In genomic region chr14:46785247-46785646, GRCm38 (mm10) we compare ENCODE assay signal across 20 mouse cellular contexts. TPM values are rescaled to one million over a fixed set of nuclear protein-coding genes. Genes with fewer than 3 reads are reported as not detected.
DNase-seq lines count a peak whose midpoint lies in the region; ATAC-seq and TF ChIP-seq lines count a peak whose summit lies in the region.
"Had no signal": no experiment of that assay in that cellular context is flagged by ENCODE, and none has a peak within 500 bp of the region (broad histone marks: within the 10 kb centered on the region; RNA-seq: fewer than 3 reads in every experiment).

No protein-coding gene starts in this region.

- no peak for TF ChIP-seq CTCF in CH12.LX (conservative IDR thresholded peaks at IDR 0.05 in 1 of 2, IDR thresholded peaks at IDR 0.05 in 1 of 2; ENCODE audit: low read depth in 2 of 2, low read length in 2 of 2)
- TF ChIP-seq CTCF in lung, postnatal 0 days (IDR thresholded peaks at IDR 0.05), result no peak

- H3K4me1 ChIP-seq in CH12.LX (ENCODE audit: control insufficient read depth in 1 of 2, insufficient read depth in 2 of 2), result peaks cover 7 to 63% of the 10 kb centered on the region in 2 experiments
- peaks cover 24% of the 10 kb centered on the region for H3K4me1 ChIP-seq in limb, embryonic 10.5 days
- peaks cover 8% of the 10 kb centered on the region; the same call in 1 of the 2 replicates for H3K4me1 ChIP-seq in lung, postnatal 0 days (ENCODE audit: insufficient read depth, low read depth, low read length)
- peaks cover 16% of the 10 kb centered on the region for H3K4me1 ChIP-seq in forebrain, embryonic 13.5 days

- H3K9ac ChIP-seq in CH12.LX (ENCODE audit: insufficient read depth, low read depth), result no peak overlapping the region
- H3K9ac ChIP-seq in lung, postnatal 0 days (replicated peaks; ENCODE audit: low read depth), result no peak overlapping the region
- H3K9ac ChIP-seq in forebrain, embryonic 13.5 days, result no peak overlapping the region

- in situ Hi-C loops in CH12.LX (cut with MboI; ENCODE audit: low pct_ligation_motif_present, low pct_unique_long_range_greater_than_20kb, low sequenced_read_pairs), result no loop called here

- no peak for ATAC-seq in lung, postnatal 0 days
- ATAC-seq in forebrain, embryonic 13.5 days, result no peak
- ATAC-seq: activated CD4-positive, CD25-positive, alpha-beta regulatory T cell, adult 4 months; CD4-positive, CD25-positive, alpha-beta regulatory T cell, adult 4 months; Patski had no signal

- H3K79me2 ChIP-seq in CH12.LX (replicated peaks; ENCODE audit: control insufficient read depth, extremely low read depth, insufficient read depth, poor library complexity, severe bottlenecking), result peaks cover 67% of the 10 kb centered on the region

- dilution Hi-C loops in CH12.LX (cut with MboI; ENCODE audit: extremely low pct_ligation_motif_present, extremely low pct_unique_long_range_greater_than_20kb, low sequenced_read_pairs), result no loop called here

- 0 out of 2 replicates have a peak, but pooled peaks have one; percentile 13 for TF ChIP-seq POLR2A in CH12.LX (IDR thresholded peaks at IDR 0.05; ENCODE audit: low read depth, low read length)

- H3K36me3 ChIP-seq in CH12.LX (replicated peaks in 1 of 2; ENCODE audit: control insufficient read depth in 1 of 2, insufficient read depth in 1 of 2, low read length in 1 of 2), result peaks cover 6 to 42% of the 10 kb centered on the region in 2 experiments
- H3K36me3 ChIP-seq in limb, embryonic 10.5 days, result peaks cover 52% of the 10 kb centered on the region
- peaks cover 10% of the 10 kb centered on the region for H3K36me3 ChIP-seq in splenic B cell, adult 2 months (ENCODE audit: control insufficient read depth, insufficient read depth, low read length, poor library complexity, severe bottlenecking)
- no peaks in the 10 kb centered on the region; the same call in 1 of the 2 replicates for H3K36me3 ChIP-seq in lung, postnatal 0 days (ENCODE audit: insufficient read depth, low read length)
- H3K36me3 ChIP-seq in forebrain, embryonic 13.5 days (ENCODE audit: poor library complexity, severe bottlenecking), result peaks cover 21% of the 10 kb centered on the region

- H3K4me2 ChIP-seq in CH12.LX (ENCODE audit: insufficient read depth, low read depth, poor library complexity, severe bottlenecking), result peak overlapping the region; percentile 92
- no peak overlapping the region for H3K4me2 ChIP-seq in lung, postnatal 0 days (replicated peaks; ENCODE audit: low read depth, low read length)
- no peak overlapping the region for H3K4me2 ChIP-seq in forebrain, embryonic 13.5 days

- no peak for TF ChIP-seq RAD21 in CH12.LX (IDR thresholded peaks at IDR 0.05; ENCODE audit: low read depth, low read length)

- DNase-seq in spleen, postnatal 36 days (ENCODE audit: low spot score in 2 of 2), result peak; percentile 13 to 25
- no peak for DNase-seq in spleen, adult 18-20 months
- peak; percentile 84 for DNase-seq in CH12.LX (ENCODE audit: extremely low read depth)
- DNase-seq in limb, embryonic 10.5 days (ENCODE audit: low spot score), result peak; percentile 26
- peak; percentile 47 for DNase-seq in splenic B cell, adult 2 months (ENCODE audit: low read depth, low spot score)
- no peak for DNase-seq in lung, postnatal 0 days (ENCODE audit: low spot score)
- DNase-seq in urinary bladder, postnatal 10 days (ENCODE audit: low spot score), result no peak
- DNase-seq: adrenal gland, adult 2 months; adrenal gland, adult 8-10 months; adrenal gland, postnatal 10 days; adrenal gland, postnatal 14 days; adrenal gland, postnatal 25 days; adrenal gland, postnatal 36 days; cerebellum, adult 11 months; cerebellum, adult 11-12 months; cerebellum, adult 18-20 months had no signal

- 90% methylated on average over 5 of the region's 5 CpGs for WGBS in limb, embryonic 10.5 days
- 89% methylated on average over 5 of the region's 5 CpGs for WGBS in lung, postnatal 0 days
- WGBS in forebrain, embryonic 13.5 days, result 91% methylated on average over 5 of the region's 5 CpGs

- no peaks in the 10 kb centered on the region for H3K27me3 ChIP-seq in CH12.LX (replicated peaks)
- no peaks in the 10 kb centered on the region for H3K27me3 ChIP-seq in limb, embryonic 10.5 days (ENCODE audit: low read depth, poor library complexity, severe bottlenecking)
- no peaks in the 10 kb centered on the region for H3K27me3 ChIP-seq in splenic B cell, adult 2 months (ENCODE audit: control insufficient read depth, insufficient read depth, low read length, poor library complexity, severe bottlenecking)
- H3K27me3 ChIP-seq in lung, postnatal 0 days (replicated peaks; ENCODE audit: insufficient read depth, low read length), result no peaks in the 10 kb centered on the region
- no peaks in the 10 kb centered on the region for H3K27me3 ChIP-seq in forebrain, embryonic 13.5 days
- H3K27me3 ChIP-seq: Patski had no signal

- H3K9me3 ChIP-seq in CH12.LX (replicated peaks; ENCODE audit: low read length), result peaks cover 7% of the 10 kb centered on the region
- no peaks in the 10 kb centered on the region for H3K9me3 ChIP-seq in limb, embryonic 10.5 days (replicated peaks)
- H3K9me3 ChIP-seq in lung, postnatal 0 days (ENCODE audit: low read length), result no peaks in the 10 kb centered on the region
- no peaks in the 10 kb centered on the region for H3K9me3 ChIP-seq in forebrain, embryonic 13.5 days (replicated peaks)

- peak; percentile 88 for TF ChIP-seq EP300 in CH12.LX (IDR thresholded peaks at IDR 0.05; ENCODE audit: low read length)
- no peak for TF ChIP-seq EP300 in lung, postnatal 0 days (IDR thresholded peaks at IDR 0.05)

- no peak overlapping the region for H3K4me3 ChIP-seq in CH12.LX (replicated peaks in 1 of 3; ENCODE audit: low read depth in 2 of 3, low read length in 2 of 3, poor library complexity in 1 of 3)
- H3K4me3 ChIP-seq in limb, embryonic 10.5 days, result no peak overlapping the region
- no peak overlapping the region for H3K4me3 ChIP-seq in lung, postnatal 0 days (ENCODE audit: low read depth, low read length)
- H3K4me3 ChIP-seq in forebrain, embryonic 13.5 days, result no peak overlapping the region

- no peak overlapping the region for H3K27ac ChIP-seq in CH12.LX (ENCODE audit: insufficient read depth, low read depth)
- H3K27ac ChIP-seq in limb, embryonic 10.5 days, result no peak overlapping the region
- H3K27ac ChIP-seq in lung, postnatal 0 days (ENCODE audit: low read length), result no peak overlapping the region
- no peak overlapping the region for H3K27ac ChIP-seq in forebrain, embryonic 13.5 days

TF ChIP-seq in CH12.LX, 34 proteins besides CTCF, POLR2A, EP300 and RAD21 (continues in another document):
- TF ChIP-seq MEF2A (IDR thresholded peaks at IDR 0.05; ENCODE audit: borderline replicate concordance, low read depth, low read length), result peak; percentile 68
- TF ChIP-seq TCF12 (IDR thresholded peaks at IDR 0.05; ENCODE audit: low read depth, low read length), result peak; percentile 83
- TF ChIP-seq TBP (conservative IDR thresholded peaks at IDR 0.05; ENCODE audit: low read depth, low read length), result no peak
- TF ChIP-seq MAZ (IDR thresholded peaks at IDR 0.05; ENCODE audit: low read depth, low read length), result 0 out of 2 replicates have a peak, but pooled peaks have one; percentile 28
- TF ChIP-seq RCOR1 (conservative IDR thresholded peaks at IDR 0.05; ENCODE audit: low read depth, low read length), result 0 out of 2 replicates have a peak, but pooled peaks have one; percentile 3
- TF ChIP-seq ZNF384 (IDR thresholded peaks at IDR 0.05; ENCODE audit: low read depth, low read length), result peak; percentile 65
- TF ChIP-seq KAT2A (IDR thresholded peaks at IDR 0.05; ENCODE audit: insufficient replicate concordance, low read length), result 0 out of 2 replicates have a peak, but pooled peaks have one; percentile 61
- TF ChIP-seq MYC (IDR thresholded peaks at IDR 0.05; ENCODE audit: low read depth, low read length), result peak; percentile 69
- peak; percentile 80 for TF ChIP-seq IRF4 (IDR thresholded peaks at IDR 0.05; ENCODE audit: low read depth, low read length)
- TF ChIP-seq MAX (IDR thresholded peaks at IDR 0.05; ENCODE audit: low read length), result 0 out of 2 replicates have a peak, but pooled peaks have one; percentile 18
- no peak for TF ChIP-seq PAX5 (IDR thresholded peaks at IDR 0.05; ENCODE audit: low read length)
- TF ChIP-seq SIN3A (IDR thresholded peaks at IDR 0.05; ENCODE audit: low read length), result peak; percentile 57; the same call in 1 of the 2 replicates
- peak; percentile 73 for TF ChIP-seq BHLHE40 (IDR thresholded peaks at IDR 0.05; ENCODE audit: low read depth, low read length)

RNA-seq across cellular contexts. Expression of gene Cnih1, which starts 3.0 kb away (rescaled TPM):
- total RNA-seq in CH12.LX (2012; rRNA removed), result 68.9 and 69.2 TPM in 2 replicates
- total RNA-seq in CH12.LX (2014; rRNA removed), result 190 and 191 TPM in 2 replicates
- polyA plus RNA-seq in CH12.LX (2012; ENCODE audit: insufficient read length, low read depth), result 125 and 185 TPM in 2 replicates
- 201 and 210 TPM in 2 replicates for polyA plus RNA-seq in limb, embryonic 10.5 days (2016; fragmentation: Nextera tagmentation; extraction: Ambion mirVana)
- 133 and 137 TPM in 2 replicates for polyA plus RNA-seq in lung, postnatal 0 days (2015; fragmentation: Nextera tagmentation; extraction: Ambion mirVana)
- 168 and 176 TPM in 2 replicates for polyA plus RNA-seq in forebrain, embryonic 13.5 days (2015; fragmentation: Nextera tagmentation; extraction: Ambion mirVana)

RNA-seq across cellular contexts. Expression of gene Cdkn3, which starts 24.9 kb away (rescaled TPM):
- total RNA-seq in CH12.LX (2012; rRNA removed), result 16.0 and 19.6 TPM in 2 replicates
- 22.8 and 24.3 TPM in 2 replicates for total RNA-seq in CH12.LX (2014; rRNA removed)
- 27.8 and 35.5 TPM in 2 replicates for polyA plus RNA-seq in CH12.LX (2012; ENCODE audit: insufficient read length, low read depth)
- polyA plus RNA-seq in limb, embryonic 10.5 days (2016; fragmentation: Nextera tagmentation; extraction: Ambion mirVana), result 36.0 and 39.0 TPM in 2 replicates
- polyA plus RNA-seq in lung, postnatal 0 days (2015; fragmentation: Nextera tagmentation; extraction: Ambion mirVana), result 5.2 and 8.2 TPM in 2 replicates
- 38.5 and 41.8 TPM in 2 replicates for polyA plus RNA-seq in forebrain, embryonic 13.5 days (2015; fragmentation: Nextera tagmentation; extraction: Ambion mirVana)
- polyA plus RNA-seq: adrenal gland, adult 2 months had no signal

RNA-seq across cellular contexts. Expression of gene Gmfb, which starts 36.8 kb away (rescaled TPM):
- total RNA-seq in CH12.LX (2012; rRNA removed) (27.2 and 33.8 TPM in 2 replicates), CH12.LX (2014; rRNA removed) (97.6 and 110 TPM in 2 replicates)
- 60.4 and 70.1 TPM in 2 replicates for polyA plus RNA-seq in CH12.LX (2012; ENCODE audit: insufficient read length, low read depth)
- 98.4 and 99.9 TPM in 2 replicates for polyA plus RNA-seq in limb, embryonic 10.5 days (2016; fragmentation: Nextera tagmentation; extraction: Ambion mirVana)
- 42.1 and 47.8 TPM in 2 replicates for polyA plus RNA-seq in lung, postnatal 0 days (2015; fragmentation: Nextera tagmentation; extraction: Ambion mirVana)
- 90.1 and 98.6 TPM in 2 replicates for polyA plus RNA-seq in forebrain, embryonic 13.5 days (2015; fragmentation: Nextera tagmentation; extraction: Ambion mirVana)

RNA-seq across cellular contexts. Expression of gene Cgrrf1, which starts 46.7 kb away (rescaled TPM):
- 9.6 and 10.7 TPM in 2 replicates for total RNA-seq in CH12.LX (2012; rRNA removed)
- 17.1 and 19.1 TPM in 2 replicates for total RNA-seq in CH12.LX (2014; rRNA removed)
- polyA plus RNA-seq in CH12.LX (2012; ENCODE audit: insufficient read length, low read depth), result 9.4 and 13.1 TPM in 2 replicates
- polyA plus RNA-seq in limb, embryonic 10.5 days (2016; fragmentation: Nextera tagmentation; extraction: Ambion mirVana), result 31.3 and 31.5 TPM in 2 replicates
- 54.6 and 54.8 TPM in 2 replicates for polyA plus RNA-seq in lung, postnatal 0 days (2015; fragmentation: Nextera tagmentation; extraction: Ambion mirVana)
- 20.4 and 23.8 TPM in 2 replicates for polyA plus RNA-seq in forebrain, embryonic 13.5 days (2015; fragmentation: Nextera tagmentation; extraction: Ambion mirVana)

Comparison
In these comparisons a context has a peak if more than half of its experiments do, and no peak if none do; other contexts are left out.
1. DNase-seq: peak in spleen, postnatal 36 days (2 of 2), CH12.LX (single experiment), limb, embryonic 10.5 days (single experiment) and splenic B cell, adult 2 months (single experiment); none in spleen, adult 18-20 months (0 of 2), lung, postnatal 0 days (single experiment) and urinary bladder, postnatal 10 days (single experiment).